Mouse (Mus musculus) forebrain, embryonic 10.5 days (tissue): ENCODE results near the gene Fmnl1. TPM values are rescaled to one million over a fixed set of nuclear protein-coding genes. Genes with fewer than 3 reads are reported as not detected.

Experiments
- DNase-seq: peaks from one replicate; pipeline ENCODE4 v3.0.0-alpha.2; 2017; ENCODE audit warnings: low spot score; ENCODE audit errors: extremely low spot score
- H3K27ac ChIP-seq: fragments of 300-500 bp; sonication (generic); 2 replicates; pipeline ENCODE4 v1.5.1; 2016; ENCODE audit warnings: mild to moderate bottlenecking
- H3K27me3 ChIP-seq: fragments of 300-500 bp; sonication (generic); 2 replicates; pipeline ENCODE4 v1.6.1; 2016; ENCODE audit warnings: mild to moderate bottlenecking; ENCODE audit not compliant: poor library complexity, severe bottlenecking
- H3K36me3 ChIP-seq: fragments of 300-500 bp; sonication (generic); replicated peaks from 2 replicates; pipeline ENCODE4 v1.6.1; 2016; ENCODE audit warnings: mild to moderate bottlenecking, moderate library complexity
- H3K4me1 ChIP-seq: fragments of 300-500 bp; sonication (generic); 2 replicates; pipeline ENCODE4 v1.6.1; 2016
- H3K4me3 ChIP-seq: fragments of 300-500 bp; sonication (generic); 2 replicates; pipeline ENCODE4 v1.5.1; 2016; ENCODE audit warnings: mild to moderate bottlenecking, moderate library complexity
- H3K9me3 ChIP-seq: fragments of 300-500 bp; sonication (generic); 2 replicates; pipeline ENCODE4 v1.6.1; 2016; ENCODE audit warnings: mild to moderate bottlenecking, moderate library complexity
- WGBS: fragments of 180-500 bp; shearing (Covaris S2); methylation state at CpG from one replicate; pipeline ENCODE4 v1.1.7; 2016; 5-methylcytosine and 5-hydroxymethylcytosine counted together
- polyA plus RNA-seq: library from polyadenylated mRNA; unstranded; fragments of >200 nt; fragmentation: Nextera tagmentation; extraction: Ambion mirVana; gene quantifications from 2 replicates; pipeline ENCODE4 v1.2.1, GENCODE M21; 2016

Gene Fmnl1
- polyA plus RNA-seq, 1 experiment from 2014 or later = 0.81 TPM

DNA sequence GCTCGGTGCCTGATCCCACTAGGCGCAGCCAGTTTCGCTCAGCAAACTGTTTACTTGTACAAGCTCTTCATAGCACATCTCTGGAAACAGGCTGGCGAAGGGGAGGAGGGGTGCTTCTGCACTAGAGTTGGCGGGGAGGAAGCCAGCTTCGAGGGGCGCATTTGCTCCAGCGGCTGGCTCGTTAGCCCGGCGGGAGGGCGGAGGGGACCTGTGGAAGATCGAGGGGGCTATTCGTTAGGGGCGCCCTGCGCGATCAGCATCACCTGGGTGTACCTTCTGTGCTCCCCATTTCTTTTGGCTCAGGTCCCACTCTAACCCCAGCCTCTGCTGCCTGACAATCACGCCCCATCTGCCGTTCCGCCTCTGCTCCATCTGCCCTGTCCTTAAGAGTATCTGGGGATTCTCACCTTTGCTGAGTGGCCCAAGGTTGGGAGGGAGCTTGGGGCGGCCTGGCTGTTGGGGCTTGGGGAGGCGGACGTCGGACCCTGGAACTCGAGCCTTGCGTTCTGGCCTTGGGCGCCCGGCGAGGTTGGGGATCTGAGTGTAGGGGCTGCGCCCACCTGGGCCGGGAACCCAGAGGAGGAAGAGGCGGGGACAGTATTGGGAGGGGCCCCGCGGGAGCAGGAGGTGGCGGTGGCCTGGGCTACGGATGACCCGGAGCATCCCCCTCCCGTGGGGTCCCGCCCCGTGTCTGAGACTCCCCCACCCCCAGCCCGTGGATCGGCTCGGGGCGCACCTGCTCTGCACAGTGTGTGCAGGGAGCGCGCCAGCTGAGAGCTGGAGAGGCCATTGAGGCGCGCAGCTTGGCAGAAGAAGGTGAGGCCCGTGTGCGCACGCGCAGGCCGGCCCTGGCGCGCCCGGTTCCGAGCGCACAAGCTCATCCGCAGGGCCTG is 28.2 kb downstream of the Fmnl1 start:
- DNase-seq = no peak

DNA sequence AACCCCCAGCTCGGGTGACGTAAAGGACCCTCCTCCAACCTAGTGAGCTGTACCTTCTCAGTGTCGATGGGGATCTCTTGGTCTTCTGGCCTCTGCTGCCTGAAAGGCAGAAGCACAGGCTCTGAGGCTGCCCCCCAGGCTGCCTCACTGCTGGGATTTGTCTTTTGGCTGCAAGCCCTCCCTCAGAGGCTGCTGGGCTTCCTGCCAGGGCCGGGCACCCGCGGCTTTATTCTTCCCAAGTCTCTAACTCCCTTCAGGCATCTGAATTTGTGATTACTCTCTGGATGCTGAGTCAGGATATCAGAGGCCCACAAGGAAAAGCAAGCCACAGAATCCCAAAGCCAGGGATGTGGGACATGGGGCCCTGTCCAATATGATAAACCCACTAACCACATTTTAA is 30.8 kb downstream of the Fmnl1 start:
- Histone ChIP-seq H3K4me1 (peaks cover 25% of the 10 kb centered on the region), H3K27me3 (peaks cover 63% of the 10 kb centered on the region), H3K4me3 (no peak overlapping the region), H3K9me3 (no peaks in the 10 kb centered on the region), H3K36me3 (no peaks in the 10 kb centered on the region), H3K27ac (no peak overlapping the region)
- DNase-seq = no peak
- 33% methylated on average over 6 of the region's 6 CpGs for WGBS

More for the DNA sequence above, 28.2 kb downstream of the Fmnl1 start:
- Histone ChIP-seq H3K9me3 (no peaks in the 10 kb centered on the region), H3K4me3 (peak overlapping the region; percentile 59), H3K4me1 (peaks cover 25% of the 10 kb centered on the region), H3K36me3 (no peaks in the 10 kb centered on the region), H3K27ac (peak overlapping the region; percentile 40), H3K27me3 (peaks cover 88% of the 10 kb centered on the region)
- WGBS = 1% methylated on average over 59 of the region's 59 CpGs

DNA sequence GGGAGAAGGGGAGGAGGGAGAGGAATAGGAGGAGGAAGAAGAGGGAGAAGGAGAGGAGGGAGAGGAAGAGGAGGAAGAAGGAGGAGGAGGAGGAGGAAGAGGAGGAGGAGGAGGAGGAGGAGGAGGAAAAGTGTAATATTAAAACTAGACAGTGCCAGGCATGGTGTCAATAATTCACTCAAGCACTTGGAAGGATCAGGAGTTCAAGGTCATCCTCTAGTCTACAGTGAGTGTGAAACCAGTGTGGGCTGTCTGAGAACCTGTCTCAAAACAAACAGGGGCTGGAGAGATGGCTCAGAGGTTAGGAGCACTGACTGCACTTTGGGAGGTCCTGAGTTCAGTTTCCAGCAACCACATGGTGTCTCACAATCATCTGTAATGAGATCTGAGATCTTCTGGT is 31.5 kb downstream of the Fmnl1 start:
- Histone ChIP-seq H3K27ac (no peak overlapping the region), H3K9me3 (no peaks in the 10 kb centered on the region), H3K27me3 (peaks cover 56% of the 10 kb centered on the region), H3K4me3 (no peak overlapping the region), H3K4me1 (peaks cover 25% of the 10 kb centered on the region), H3K36me3 (no peaks in the 10 kb centered on the region)
- DNase-seq = no peak

DNA sequence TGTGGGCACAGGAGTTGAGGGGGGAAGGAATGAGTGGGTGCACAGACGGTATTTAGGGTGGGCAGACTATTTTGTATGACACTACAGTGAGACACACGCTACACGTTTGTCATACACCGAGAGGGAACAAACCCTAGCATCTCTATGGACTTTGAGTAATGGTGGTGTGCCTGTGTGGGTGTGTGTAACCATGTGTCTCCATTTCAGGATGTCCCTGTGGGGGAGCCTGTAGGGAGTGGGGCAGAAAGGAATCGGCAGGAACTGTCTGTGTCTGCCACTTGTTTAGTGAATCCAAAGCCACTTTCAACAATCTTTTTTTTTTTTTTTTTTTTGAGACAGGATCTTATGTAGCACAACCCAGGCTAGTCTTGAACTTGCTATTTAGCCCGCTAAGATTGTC is 35.3 kb downstream of the Fmnl1 start:
- WGBS = 84% methylated on average over 6 of the region's 6 CpGs

DNA sequence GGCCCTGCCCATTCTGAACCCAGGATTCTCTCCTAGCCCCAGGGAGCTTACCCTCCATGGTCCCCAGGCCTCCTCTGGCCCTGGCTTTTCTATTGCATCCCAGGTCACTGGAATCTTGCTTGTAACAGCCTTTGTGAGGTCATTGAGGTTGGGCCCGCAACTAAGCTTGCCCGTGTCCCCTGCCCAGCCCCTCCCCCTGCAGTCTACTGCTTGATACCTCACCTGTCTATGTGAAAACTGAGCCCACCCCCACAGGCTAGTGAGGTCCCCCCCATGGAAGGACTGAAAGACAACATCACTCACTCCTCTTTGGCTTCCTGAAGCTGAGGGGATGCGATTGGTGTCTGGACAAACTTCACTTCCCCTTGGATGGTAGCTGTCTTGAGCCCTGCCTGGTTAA is 37.6 kb downstream of the Fmnl1 start, which contains the start of gene 1700023F06Rik:
Gene 1700023F06Rik, minus strand, starts transcription at position 101 of the 400 bp plus-strand sequence.
- Histone ChIP-seq H3K36me3 (no peaks in the 10 kb centered on the region), H3K27me3 (no peaks in the 10 kb centered on the region), H3K4me3 (no peak within 1 kb of the TSS), H3K27ac (no peak within 1 kb of the TSS), H3K9me3 (no peaks in the 10 kb centered on the region), H3K4me1 (no peaks in the 10 kb centered on the region)
- no peak for DNase-seq
- WGBS = 93% methylated on average over 3 of the region's 3 CpGs

More for the DNA sequence above, 35.3 kb downstream of the Fmnl1 start:
- Histone ChIP-seq H3K9me3 (no peaks in the 10 kb centered on the region), H3K27me3 (peaks cover 17% of the 10 kb centered on the region), H3K4me3 (no peak overlapping the region), H3K4me1 (peaks cover 4% of the 10 kb centered on the region), H3K36me3 (no peaks in the 10 kb centered on the region), H3K27ac (no peak overlapping the region)
- DNase-seq = no peak

DNA sequence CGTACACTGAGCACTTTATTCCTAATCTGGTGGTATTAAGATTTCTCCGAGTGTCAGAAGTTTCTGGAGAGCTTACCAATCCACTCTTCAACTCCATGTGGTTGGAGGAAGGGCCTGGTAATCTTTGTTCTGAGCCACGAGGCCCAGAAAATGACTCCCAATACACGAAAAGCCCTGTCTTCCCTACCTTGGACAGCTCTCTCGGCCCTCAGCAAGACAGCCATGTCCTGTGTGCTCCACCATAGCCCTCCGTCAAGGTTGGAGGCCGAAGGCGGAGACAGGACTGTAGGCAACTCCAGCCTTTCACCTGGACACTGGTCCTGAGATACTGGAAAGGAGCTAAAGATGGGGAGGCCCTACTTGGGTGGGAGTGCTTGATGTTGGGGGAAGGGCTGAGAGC is 39.4 kb downstream of the Fmnl1 start:
- Histone ChIP-seq H3K36me3 (no peaks in the 10 kb centered on the region), H3K4me1 (no peaks in the 10 kb centered on the region), H3K27ac (no peak overlapping the region), H3K27me3 (0 out of 2 replicates have a peak, but pooled peaks cover 1% of the 10 kb centered on the region), H3K4me3 (no peak overlapping the region), H3K9me3 (peaks cover 4% of the 10 kb centered on the region; the same call in 1 of the 2 replicates)
- no peak for DNase-seq
- 78% methylated on average over 8 of the region's 8 CpGs for WGBS

DNA sequence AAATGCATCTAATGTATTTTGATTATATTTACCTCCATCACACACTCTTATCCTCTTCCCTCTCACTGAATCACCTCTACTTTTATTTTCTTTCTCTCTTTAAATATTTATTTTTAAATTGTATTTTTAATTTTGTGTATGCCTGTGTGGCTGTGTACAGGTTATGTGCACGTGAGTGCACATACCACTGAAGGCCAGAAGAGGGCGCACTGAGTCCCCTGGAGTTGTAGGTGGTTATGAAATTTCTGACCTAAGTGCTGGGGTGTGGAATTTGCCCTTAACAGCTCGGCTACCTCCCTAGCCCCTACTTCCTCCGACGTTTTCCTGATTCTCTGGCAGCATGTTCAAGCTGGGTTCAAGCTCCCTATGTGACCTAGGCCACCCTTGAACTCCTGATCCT is 42.8 kb downstream of the Fmnl1 start:
- 88% methylated on average over 5 of the region's 5 CpGs for WGBS

DNA sequence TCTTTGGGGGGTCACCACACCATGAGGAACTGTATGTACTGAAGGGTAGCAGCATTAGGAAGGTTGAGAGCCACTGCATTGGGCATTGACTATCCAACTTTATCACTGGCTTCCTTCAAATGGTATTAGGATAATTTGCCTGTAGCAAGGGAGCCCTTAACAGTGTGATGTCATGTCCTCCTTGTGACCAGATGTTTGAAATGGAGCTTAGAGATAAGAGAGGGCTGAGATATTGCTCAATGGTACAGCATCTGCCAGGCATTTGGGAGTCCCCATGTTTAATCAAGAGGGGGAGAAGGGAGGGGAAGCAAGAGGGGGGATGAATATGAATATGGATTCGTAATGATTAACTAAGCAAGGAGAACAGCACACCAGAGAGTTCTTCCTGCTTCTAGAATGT is 44.4 kb downstream of the Fmnl1 start:
- Histone ChIP-seq H3K27ac (no peak overlapping the region), H3K9me3 (peaks cover 4% of the 10 kb centered on the region; the same call in 1 of the 2 replicates), H3K4me3 (no peak overlapping the region), H3K4me1 (peaks cover 12% of the 10 kb centered on the region), H3K36me3 (peaks cover 8% of the 10 kb centered on the region), H3K27me3 (peaks cover 44% of the 10 kb centered on the region)
- no peak for DNase-seq
- 85% methylated on average over 1 of the region's 1 CpGs for WGBS

More for the DNA sequence above, 42.8 kb downstream of the Fmnl1 start:
- Histone ChIP-seq H3K27ac (no peak overlapping the region), H3K9me3 (peaks cover 4% of the 10 kb centered on the region; the same call in 1 of the 2 replicates), H3K4me3 (no peak overlapping the region), H3K36me3 (no peaks in the 10 kb centered on the region), H3K4me1 (peaks cover 12% of the 10 kb centered on the region), H3K27me3 (peaks cover 29% of the 10 kb centered on the region)
- no peak for DNase-seq

DNA sequence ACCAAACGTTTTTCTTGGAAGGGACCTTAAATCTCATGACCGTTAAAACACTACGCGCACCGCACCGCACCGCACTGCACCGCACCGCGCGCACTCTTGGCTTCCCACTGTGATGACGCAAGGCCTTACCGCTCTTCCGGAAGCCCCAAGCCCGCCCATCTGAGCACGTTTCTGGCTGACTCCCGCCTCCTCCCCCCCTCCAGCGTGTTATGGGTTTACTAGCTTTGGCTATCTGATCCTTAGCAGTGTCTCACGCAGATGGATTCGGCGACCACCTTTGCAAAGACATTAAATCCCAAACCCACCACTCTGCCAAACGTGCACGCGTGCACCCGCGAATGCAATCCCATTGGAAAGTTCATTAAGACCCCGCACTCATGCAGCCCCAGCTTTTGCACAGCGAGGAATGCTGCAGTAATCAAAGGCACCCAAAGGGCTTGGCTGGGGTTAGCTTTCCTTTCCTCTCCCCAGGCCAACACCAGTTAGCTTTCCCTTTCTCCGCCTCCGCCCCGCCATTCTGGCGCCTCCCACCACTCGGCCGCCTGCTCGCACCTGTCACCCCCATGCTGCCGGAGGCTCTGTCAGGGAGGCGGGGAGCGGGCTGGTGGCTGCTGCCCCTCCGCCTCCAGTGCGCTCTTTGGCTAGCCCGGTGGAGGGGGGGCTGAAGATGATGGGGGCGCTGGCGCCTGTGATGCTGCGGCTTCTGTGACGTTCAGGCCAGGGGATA is 47.0 kb downstream of the Fmnl1 start, which contains the start of gene Spata32:
Gene Spata32, minus strand, starts transcription at position 643 of the 727 bp plus-strand sequence.
- DNase-seq = peak; percentile 51
- peaks cover 30% of the 10 kb centered on the region for H3K36me3 ChIP-seq
- H3K4me3 ChIP-seq = peak within 1 kb of the TSS; percentile 57
- peaks cover 12% of the 10 kb centered on the region for H3K4me1 ChIP-seq
- peaks cover 49% of the 10 kb centered on the region for H3K27me3 ChIP-seq
- peaks cover 4% of the 10 kb centered on the region; the same call in 1 of the 2 replicates for H3K9me3 ChIP-seq
- peak within 1 kb of the TSS; percentile 71 for H3K27ac ChIP-seq
- 2% methylated on average over 45 of the region's 45 CpGs for WGBS

DNA sequence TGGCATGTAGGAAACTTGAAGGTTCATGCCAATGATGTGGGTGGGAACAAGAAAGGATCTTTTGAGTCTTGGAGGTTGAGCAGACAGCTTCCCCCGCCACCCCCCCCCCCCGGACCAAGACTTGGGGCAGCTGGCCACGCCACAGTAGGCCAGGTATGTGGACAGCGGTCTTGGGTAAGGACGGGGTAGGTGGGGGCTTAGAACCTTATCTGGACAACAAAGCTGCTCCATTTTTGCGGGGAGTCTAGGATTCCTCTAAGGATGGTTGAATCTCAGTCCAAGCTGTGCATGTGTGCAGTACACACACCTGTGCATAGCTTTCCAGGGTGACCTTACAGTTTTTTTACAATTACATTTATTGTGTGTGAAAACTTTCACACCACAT is 47.6 kb downstream of the Fmnl1 start:
- H3K36me3 ChIP-seq = peaks cover 35% of the 10 kb centered on the region
- H3K4me1 ChIP-seq = peaks cover 12% of the 10 kb centered on the region
- H3K27ac ChIP-seq = peak overlapping the region; percentile 71
- 22% methylated on average over 6 of the region's 6 CpGs for WGBS
- H3K27me3 ChIP-seq = peaks cover 49% of the 10 kb centered on the region
- DNase-seq = no peak
- peaks cover 4% of the 10 kb centered on the region; the same call in 1 of the 2 replicates for H3K9me3 ChIP-seq
- H3K4me3 ChIP-seq = peak overlapping the region; percentile 57

DNA sequence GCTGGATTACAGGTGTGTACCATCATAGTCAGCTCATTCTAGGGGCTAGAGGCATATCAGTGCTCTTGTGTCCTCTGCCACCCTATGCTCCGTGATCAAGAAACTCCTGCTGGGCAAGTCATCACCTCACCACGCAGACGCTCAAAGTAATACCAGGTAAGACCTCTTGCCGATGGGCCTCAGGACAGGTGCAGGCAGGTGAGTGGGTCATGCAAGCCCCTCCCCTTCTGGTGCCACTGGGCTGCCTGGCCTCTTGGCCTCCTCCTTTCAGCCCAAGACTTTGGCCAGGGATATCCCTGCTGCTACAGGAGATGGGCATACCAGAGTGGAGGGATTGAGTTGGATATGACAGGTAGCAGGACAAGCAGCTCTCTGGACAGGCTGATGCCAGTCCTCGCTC is 48.4 kb downstream of the Fmnl1 start:
- H3K9me3 ChIP-seq = no peaks in the 10 kb centered on the region
- 94% methylated on average over 5 of the region's 5 CpGs for WGBS
- peaks cover 49% of the 10 kb centered on the region for H3K27me3 ChIP-seq
- no peak overlapping the region for H3K27ac ChIP-seq
- DNase-seq = no peak
- H3K4me1 ChIP-seq = peaks cover 18% of the 10 kb centered on the region
- H3K4me3 ChIP-seq = no peak overlapping the region
- H3K36me3 ChIP-seq = peaks cover 42% of the 10 kb centered on the region

DNA sequence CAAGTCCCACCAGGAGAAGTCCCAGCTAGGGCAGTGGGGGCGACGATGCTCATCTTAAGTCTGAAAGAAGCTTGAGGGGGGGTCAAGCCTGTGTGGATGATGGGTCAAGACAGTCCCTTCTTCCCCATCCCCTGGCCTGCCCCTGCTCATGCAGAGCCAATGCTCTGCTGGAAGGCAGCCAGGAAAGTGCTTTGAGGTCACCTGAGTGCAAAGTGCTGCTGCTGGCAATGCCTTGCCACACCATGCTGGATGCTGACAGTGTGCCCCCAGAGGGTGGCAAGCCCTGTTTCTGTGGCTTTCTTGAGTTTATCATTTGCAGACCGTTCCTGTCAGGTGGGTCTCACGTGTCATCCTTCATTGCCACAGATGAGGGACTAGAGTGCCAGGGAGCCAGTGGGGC is 49.1 kb downstream of the Fmnl1 start:
- Histone ChIP-seq H3K27me3 (peaks cover 49% of the 10 kb centered on the region), H3K9me3 (no peaks in the 10 kb centered on the region), H3K27ac (no peak overlapping the region), H3K36me3 (peaks cover 50% of the 10 kb centered on the region), H3K4me3 (no peak overlapping the region), H3K4me1 (peaks cover 24% of the 10 kb centered on the region)
- DNase-seq = no peak
- 81% methylated on average over 4 of the region's 4 CpGs for WGBS

DNA sequence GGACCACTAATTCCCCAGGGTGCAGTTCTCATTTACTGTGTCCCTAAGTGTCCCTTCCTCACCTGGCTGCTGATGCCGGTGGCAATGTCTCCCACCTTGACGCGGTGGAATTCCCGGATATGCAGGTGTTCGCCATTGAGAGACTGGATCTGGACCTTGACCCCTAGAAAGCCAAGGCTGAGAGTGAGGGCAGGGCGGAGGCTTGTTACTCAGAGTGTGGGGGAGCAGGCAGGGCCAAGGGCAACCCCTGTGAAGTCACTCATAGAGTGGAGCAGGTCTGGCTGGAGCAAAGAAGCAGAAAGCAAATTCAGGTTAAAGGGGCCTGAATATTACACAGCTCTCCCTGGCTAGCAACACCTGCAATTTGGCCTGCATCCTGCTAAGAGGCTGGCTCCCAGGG is 50.5 kb downstream of the Fmnl1 start:
- Histone ChIP-seq H3K9me3 (no peaks in the 10 kb centered on the region), H3K27ac (no peak overlapping the region), H3K27me3 (peaks cover 37% of the 10 kb centered on the region), H3K4me1 (peaks cover 28% of the 10 kb centered on the region), H3K36me3 (peaks cover 64% of the 10 kb centered on the region), H3K4me3 (no peak overlapping the region)
- 93% methylated on average over 6 of the region's 6 CpGs for WGBS
- no peak for DNase-seq
